Mouse (Mus musculus) CH12.LX (cell line): Measurements from ENCODE around the gene Tfg.

Source experiments
- CTCF ChIP-seq, 2 experiments: IDR thresholded peaks in 1 of 2; conservative IDR thresholded peaks in 1 of 2; 2 replicates each; pipeline ENCODE4 v1.5.1; 2011 to 2012; ENCODE audit warnings: low read depth in 2 of 2, low read length in 2 of 2, improper control_type of control experiment in 1 of 2, inconsistent platforms in 1 of 2, mild to moderate bottlenecking in 1 of 2, moderate library complexity in 1 of 2
- ETS1 ChIP-seq: conservative IDR thresholded peaks from 2 replicates; pipeline ENCODE4 v1.6.1; 2012; ENCODE audit warnings: low read depth, mild to moderate bottlenecking, inconsistent platforms, low read length, improper control_type of control experiment, moderate library complexity
- IRF4 ChIP-seq: IDR thresholded peaks from 2 replicates; pipeline ENCODE4 v1.6.1; 2014; ENCODE audit warnings: low read depth, mild to moderate bottlenecking, inconsistent platforms, low read length, improper control_type of control experiment

- no peak for TF ChIP-seq IRF4
- TF ChIP-seq CTCF (conservative IDR thresholded peaks at IDR 0.05 in 1 of 2, IDR thresholded peaks at IDR 0.05 in 1 of 2; ENCODE audit: low read depth in 2 of 2, low read length in 2 of 2), result no peak
- TF ChIP-seq ETS1, result no peak
Measured at GRCm38 (mm10) chr16:56658866-56659265, 58.4 kb downstream of the Tfg start.
